Comparison of ENCODE assay signal across 9 mouse cellular contexts in genomic region chr8:85014431-85014830, GRCm38 (mm10). TPM values are rescaled to one million over a fixed set of nuclear protein-coding genes. Genes with fewer than 3 reads are reported as not detected.
DNase-seq lines count a peak whose midpoint lies in the region; ATAC-seq and TF ChIP-seq lines count a peak whose summit lies in the region.
"Had no signal": no experiment of that assay in that cellular context is flagged by ENCODE, and none has a peak within 500 bp of the region (broad histone marks: within the 10 kb centered on the region; RNA-seq: fewer than 3 reads in every experiment).

Gene Best2, minus strand, starts transcription at chr8:85014531.

- 47% methylated on average over 2 of the region's 2 CpGs for WGBS in heart, embryonic 13.5 days
- WGBS in hindbrain, embryonic 10.5 days = 51% methylated on average over 2 of the region's 2 CpGs
- 50% methylated on average over 2 of the region's 2 CpGs for WGBS in liver, postnatal 0 days (ENCODE audit: insufficient replicate concordance)

- peaks cover 64% of the 10 kb centered on the region for H3K27me3 ChIP-seq in heart, embryonic 13.5 days (replicated peaks)
- H3K27me3 ChIP-seq in CH12.LX (replicated peaks) = no peaks in the 10 kb centered on the region
- H3K27me3 ChIP-seq in hindbrain, embryonic 10.5 days (ENCODE audit: insufficient read depth, poor library complexity, severe bottlenecking) = peaks cover 59% of the 10 kb centered on the region
- peaks cover 37% of the 10 kb centered on the region for H3K27me3 ChIP-seq in liver, postnatal 0 days (ENCODE audit: insufficient read depth, low read length)

- no peak for TF ChIP-seq RAD21 in CH12.LX (IDR thresholded peaks at IDR 0.05; ENCODE audit: low read depth, low read length)

- H3K27ac ChIP-seq in heart, embryonic 13.5 days (replicated peaks) = no peak within 1 kb of the TSS
- no peak within 1 kb of the TSS for H3K27ac ChIP-seq in CH12.LX (ENCODE audit: insufficient read depth, low read depth)
- H3K27ac ChIP-seq in hindbrain, embryonic 10.5 days = peak within 1 kb of the TSS; percentile 53; the same call in 1 of the 2 replicates
- H3K27ac ChIP-seq in liver, postnatal 0 days (ENCODE audit: low read depth) = no peak within 1 kb of the TSS

- no peak for ATAC-seq in heart, embryonic 13.5 days (ENCODE audit: extremely low read depth, insufficient number of reproducible peaks, low FRiP score, low TSS enrichment)
- ATAC-seq in liver, postnatal 0 days = no peak

- TF ChIP-seq EP300 in CH12.LX (IDR thresholded peaks at IDR 0.05; ENCODE audit: low read length) = no peak
- TF ChIP-seq EP300 in liver, postnatal 0 days (IDR thresholded peaks at IDR 0.05; ENCODE audit: low read depth) = no peak

- DNase-seq in heart, postnatal 14 days = no peak
- no peak for DNase-seq in CH12.LX (ENCODE audit: extremely low read depth)
- no peak for DNase-seq in hindbrain, embryonic 10.5 days (ENCODE audit: low spot score)
- no peak for DNase-seq in liver, postnatal 0 days
- no peak for DNase-seq in urinary bladder, adult 18-20 months (ENCODE audit: low spot score in 2 of 2)
- no peak for DNase-seq in left cerebral cortex, postnatal 10 days (ENCODE audit: extremely low spot score in 1 of 2, low spot score in 2 of 2)
- DNase-seq in embryo, embryonic 10 days (ENCODE audit: low spot score) = no peak

- H3K9ac ChIP-seq in heart, embryonic 13.5 days = peak within 1 kb of the TSS; percentile 60
- H3K9ac ChIP-seq in CH12.LX (ENCODE audit: insufficient read depth, low read depth) = peak within 1 kb of the TSS; percentile 1; the same call in 1 of the 2 replicates
- no peak within 1 kb of the TSS; the same call in 1 of the 2 replicates for H3K9ac ChIP-seq in liver, postnatal 0 days (replicated peaks)

- H3K4me2 ChIP-seq in heart, embryonic 13.5 days = peak within 1 kb of the TSS; percentile 70
- peak within 1 kb of the TSS; percentile 9; the same call in 1 of the 2 replicates for H3K4me2 ChIP-seq in CH12.LX (ENCODE audit: insufficient read depth, low read depth, poor library complexity, severe bottlenecking)
- H3K4me2 ChIP-seq in liver, postnatal 0 days (ENCODE audit: low read depth, low read length) = peak within 1 kb of the TSS; percentile 66

- no peaks in the 10 kb centered on the region for H3K4me1 ChIP-seq in heart, embryonic 13.5 days
- H3K4me1 ChIP-seq in CH12.LX (ENCODE audit: control insufficient read depth in 1 of 2, insufficient read depth in 2 of 2) = no peaks in the 10 kb centered on the region
- peaks cover 18% of the 10 kb centered on the region for H3K4me1 ChIP-seq in hindbrain, embryonic 10.5 days (replicated peaks)
- peaks cover 4% of the 10 kb centered on the region; the same call in 1 of the 2 replicates for H3K4me1 ChIP-seq in liver, postnatal 0 days (ENCODE audit: insufficient read depth)

- H3K36me3 ChIP-seq in heart, embryonic 13.5 days = peaks cover 23% of the 10 kb centered on the region
- peaks cover 19 to 31% of the 10 kb centered on the region in 2 experiments for H3K36me3 ChIP-seq in CH12.LX (replicated peaks in 1 of 2; ENCODE audit: control insufficient read depth in 1 of 2, insufficient read depth in 1 of 2, low read length in 1 of 2)
- peaks cover 28% of the 10 kb centered on the region for H3K36me3 ChIP-seq in hindbrain, embryonic 10.5 days
- peaks cover 13% of the 10 kb centered on the region; the same call in 1 of the 2 replicates for H3K36me3 ChIP-seq in liver, postnatal 0 days (replicated peaks; ENCODE audit: insufficient read depth, low read length)

- H3K79me2 ChIP-seq in CH12.LX (replicated peaks; ENCODE audit: control insufficient read depth, extremely low read depth, insufficient read depth, poor library complexity, severe bottlenecking) = no peaks in the 10 kb centered on the region

- no peak for TF ChIP-seq CTCF in CH12.LX (conservative IDR thresholded peaks at IDR 0.05 in 1 of 2, IDR thresholded peaks at IDR 0.05 in 1 of 2; ENCODE audit: low read depth in 2 of 2, low read length in 2 of 2)
- TF ChIP-seq CTCF in liver, postnatal 0 days (IDR thresholded peaks at IDR 0.05; ENCODE audit: low read depth) = no peak

- TF ChIP-seq POLR2A in CH12.LX (IDR thresholded peaks at IDR 0.05; ENCODE audit: low read depth, low read length) = no peak

- dilution Hi-C loops in CH12.LX (cut with MboI; ENCODE audit: extremely low pct_ligation_motif_present, extremely low pct_unique_long_range_greater_than_20kb, low sequenced_read_pairs) = no loop called here

- intact Hi-C loops in heart, postnatal 14 days (cut with DNase I) = no loop called here
- intact Hi-C loops in left cerebral cortex, postnatal 10 days (cut with DNase I) = no loop called here

- H3K9me3 ChIP-seq in heart, embryonic 13.5 days = no peaks in the 10 kb centered on the region
- H3K9me3 ChIP-seq in CH12.LX (replicated peaks; ENCODE audit: low read length) = no peaks in the 10 kb centered on the region
- no peaks in the 10 kb centered on the region for H3K9me3 ChIP-seq in hindbrain, embryonic 10.5 days
- H3K9me3 ChIP-seq in liver, postnatal 0 days (ENCODE audit: low read length) = no peaks in the 10 kb centered on the region

- peak within 1 kb of the TSS; percentile 42 for H3K4me3 ChIP-seq in heart, embryonic 13.5 days
- peak within 1 kb of the TSS in 2 of 3 experiments; percentile 5 to 18 for H3K4me3 ChIP-seq in CH12.LX (replicated peaks in 1 of 3; ENCODE audit: low read depth in 2 of 3, low read length in 2 of 3, poor library complexity in 1 of 3)
- peak within 1 kb of the TSS; percentile 49 for H3K4me3 ChIP-seq in hindbrain, embryonic 10.5 days
- peak within 1 kb of the TSS; percentile 21; the same call in 1 of the 2 replicates for H3K4me3 ChIP-seq in liver, postnatal 0 days (ENCODE audit: low read depth, low read length)

- in situ Hi-C loops in CH12.LX (cut with MboI; ENCODE audit: low pct_ligation_motif_present, low pct_unique_long_range_greater_than_20kb, low sequenced_read_pairs) = no loop called here

TF ChIP-seq in CH12.LX, 34 proteins besides CTCF, POLR2A, EP300 and RAD21:
- TF ChIP-seq CHD2 (IDR thresholded peaks at IDR 0.05; ENCODE audit: low read length) (no peak), JUN (IDR thresholded peaks at IDR 0.05; ENCODE audit: insufficient read depth, low read depth, low read length) (no peak), KAT2A (IDR thresholded peaks at IDR 0.05; ENCODE audit: insufficient replicate concordance, low read length) (no peak), ETS1 (conservative IDR thresholded peaks at IDR 0.05; ENCODE audit: low read depth, low read length) (no peak), UBTF (IDR thresholded peaks at IDR 0.05; ENCODE audit: low read depth, low read length) (no peak), TCF12 (IDR thresholded peaks at IDR 0.05; ENCODE audit: low read depth, low read length) (no peak), MAZ (IDR thresholded peaks at IDR 0.05; ENCODE audit: low read depth, low read length) (no peak), SMC3 (IDR thresholded peaks at IDR 0.05; ENCODE audit: low read depth, low read length) (no peak), PAX5 (IDR thresholded peaks at IDR 0.05; ENCODE audit: low read length) (no peak), SIN3A (IDR thresholded peaks at IDR 0.05; ENCODE audit: low read length) (no peak), ZNF384 (IDR thresholded peaks at IDR 0.05; ENCODE audit: low read depth, low read length) (no peak), JUND (conservative IDR thresholded peaks at IDR 0.05; ENCODE audit: low read depth, low read length) (no peak), MAFK (IDR thresholded peaks at IDR 0.05; ENCODE audit: insufficient replicate concordance, low read length) (no peak), ELF1 (IDR thresholded peaks at IDR 0.05; ENCODE audit: low read depth, low read length) (no peak), HCFC1 (IDR thresholded peaks at IDR 0.05; ENCODE audit: low read depth, low read length) (no peak), MXI1 (IDR thresholded peaks at IDR 0.05; ENCODE audit: low read depth, low read length) (no peak)

RNA-seq across cellular contexts. Expression of gene Best2, which starts in this region (rescaled TPM):
- polyA plus RNA-seq in heart, embryonic 13.5 days (2015; fragmentation: Nextera tagmentation; extraction: Ambion mirVana) = not detected in 2 replicates
- total RNA-seq in heart, postnatal 14 days (2021) = not detected
- 0.21 TPM in 1 of 2 replicates, not detected in the other for total RNA-seq in CH12.LX (2012; rRNA removed)
- not detected in 2 replicates for total RNA-seq in CH12.LX (2014; rRNA removed)
- polyA plus RNA-seq in CH12.LX (2012; ENCODE audit: insufficient read length, low read depth) = 0.23 TPM in 1 of 2 replicates, not detected in the other
- not detected in 2 replicates for polyA plus RNA-seq in hindbrain, embryonic 10.5 days (2016; fragmentation: Nextera tagmentation; extraction: Ambion mirVana)
- not detected in 2 replicates for polyA plus RNA-seq in liver, postnatal 0 days (2015; fragmentation: Nextera tagmentation; extraction: Ambion mirVana)
- not detected for total RNA-seq in left cerebral cortex, postnatal 10 days (2021)
- polyA plus RNA-seq: gonadal fat pad, adult 2 months had no signal

Comparison
In these comparisons a context has a peak if more than half of its experiments do, and no peak if none do; other contexts are left out.
1. H3K4me2 ChIP-seq: peak in every context shown above with its lines; median percentile 70 in heart, embryonic 13.5 days; 66 in liver, postnatal 0 days; 9 in CH12.LX.